Mouse (Mus musculus): ENCODE measurements at regions not wholly inside any gene's neighbourhood (a gene's known extent, or its start where the extent isn't known, plus 50 kb on each side); places are given as distances from the start of the nearest gene placed in this dataset.
"Not testable (repeated sequence)": the region's sequence is repeated elsewhere in the genome, so short reads cannot be mapped to it uniquely, and the experiment has no call there.

DNA sequence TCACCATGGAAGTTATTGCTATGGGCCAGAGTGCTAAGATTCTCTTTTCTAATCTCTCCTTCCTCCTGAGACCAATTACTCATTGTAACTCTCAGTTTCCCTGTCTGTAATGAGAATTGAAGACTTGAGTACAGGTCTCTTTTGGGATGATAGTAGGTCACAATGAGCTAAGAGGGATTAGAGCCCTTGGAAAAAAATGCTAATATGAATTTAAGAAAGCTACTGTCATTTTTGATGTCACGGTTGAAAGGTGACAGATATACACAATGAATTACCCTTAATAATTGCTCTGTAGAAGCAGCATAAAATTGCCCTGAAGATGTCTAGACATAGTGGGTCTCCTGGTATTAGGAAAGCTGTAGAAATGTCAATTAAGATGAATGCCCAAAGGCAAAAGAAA is 178.2 kb downstream of the Kcna4 start:
- ATAC-seq (ENCODE audit: low FRiP score) = peak; percentile 48; the same call in 1 of the 2 replicates
- H3K27ac ChIP-seq = no peak overlapping the region
- 47% methylated on average over 1 of the region's 1 CpGs for WGBS
- no peak overlapping the region for H3K4me3 ChIP-seq (replicated peaks; ENCODE audit: low read length)
- no peaks in the 10 kb centered on the region for H3K9me3 ChIP-seq (ENCODE audit: control insufficient read depth, low read length)
- H3K27me3 ChIP-seq (ENCODE audit: control insufficient read depth, insufficient read depth, low read length) = no peaks in the 10 kb centered on the region
- H3K36me3 ChIP-seq (replicated peaks; ENCODE audit: control insufficient read depth, insufficient read depth) = no peaks in the 10 kb centered on the region
- no peak for DNase-seq (ENCODE audit: low spot score)
- H3K4me1 ChIP-seq (replicated peaks; ENCODE audit: control insufficient read depth, insufficient read depth, low read length) = no peaks in the 10 kb centered on the region
- H3K9ac ChIP-seq = no peak overlapping the region
- H3K4me2 ChIP-seq (replicated peaks) = no peak overlapping the region

DNA sequence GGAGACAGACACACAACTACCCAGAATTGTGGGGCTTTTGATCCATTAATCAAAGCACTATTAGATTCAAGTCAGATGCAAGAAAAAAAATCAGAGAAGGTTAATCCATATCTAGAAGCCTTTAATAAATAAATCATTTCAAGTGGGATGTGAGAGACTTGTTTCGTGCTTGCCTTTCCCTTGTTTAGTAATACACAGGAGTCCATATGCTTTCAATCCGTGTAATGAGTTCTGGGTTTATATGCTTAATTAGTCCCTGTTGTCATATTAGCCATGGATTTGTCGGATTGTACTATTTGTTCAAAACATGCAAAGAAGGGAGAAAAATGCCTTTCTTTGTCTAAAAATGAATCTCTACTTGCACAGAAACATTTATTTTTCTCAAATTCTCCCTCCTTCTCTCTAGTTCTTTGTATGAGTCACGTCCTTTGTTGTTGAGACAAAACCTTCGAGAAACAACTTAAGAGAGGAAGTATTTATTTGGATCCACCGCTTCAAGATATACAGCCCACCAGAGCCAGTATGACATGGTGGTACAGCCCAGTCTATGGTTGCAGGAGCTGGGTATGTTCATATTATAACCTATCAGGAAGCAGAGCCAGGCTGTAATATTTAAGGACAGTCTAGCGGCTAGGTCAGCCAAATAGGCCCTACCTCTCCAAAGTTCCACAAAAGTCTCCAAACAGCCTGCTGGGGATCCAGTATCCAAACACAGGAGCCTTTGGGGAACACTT is 213.4 kb downstream of the Kcna4 start:
- DNase-seq (ENCODE audit: low spot score) (peak; percentile 39), ATAC-seq (ENCODE audit: low FRiP score) (0 out of 2 replicates have a peak, but pooled peaks have one; percentile 32)
- no peak overlapping the region for H3K4me2 ChIP-seq (replicated peaks)
- H3K9ac ChIP-seq = no peak overlapping the region
- no peaks in the 10 kb centered on the region for H3K36me3 ChIP-seq (replicated peaks; ENCODE audit: control insufficient read depth, insufficient read depth)
- peaks cover 9% of the 10 kb centered on the region; the same call in 1 of the 2 replicates for H3K4me1 ChIP-seq (replicated peaks; ENCODE audit: control insufficient read depth, insufficient read depth, low read length)
- 0 out of 2 replicates have a peak overlapping the region, but pooled peaks have one; percentile 4 for H3K27ac ChIP-seq
- H3K9me3 ChIP-seq (ENCODE audit: control insufficient read depth, low read length) = no peaks in the 10 kb centered on the region
- 65% methylated on average over 7 of the region's 7 CpGs for WGBS
- no peaks in the 10 kb centered on the region for H3K27me3 ChIP-seq (ENCODE audit: control insufficient read depth, insufficient read depth, low read length)
- H3K4me3 ChIP-seq (replicated peaks; ENCODE audit: low read length) = no peak overlapping the region

DNA sequence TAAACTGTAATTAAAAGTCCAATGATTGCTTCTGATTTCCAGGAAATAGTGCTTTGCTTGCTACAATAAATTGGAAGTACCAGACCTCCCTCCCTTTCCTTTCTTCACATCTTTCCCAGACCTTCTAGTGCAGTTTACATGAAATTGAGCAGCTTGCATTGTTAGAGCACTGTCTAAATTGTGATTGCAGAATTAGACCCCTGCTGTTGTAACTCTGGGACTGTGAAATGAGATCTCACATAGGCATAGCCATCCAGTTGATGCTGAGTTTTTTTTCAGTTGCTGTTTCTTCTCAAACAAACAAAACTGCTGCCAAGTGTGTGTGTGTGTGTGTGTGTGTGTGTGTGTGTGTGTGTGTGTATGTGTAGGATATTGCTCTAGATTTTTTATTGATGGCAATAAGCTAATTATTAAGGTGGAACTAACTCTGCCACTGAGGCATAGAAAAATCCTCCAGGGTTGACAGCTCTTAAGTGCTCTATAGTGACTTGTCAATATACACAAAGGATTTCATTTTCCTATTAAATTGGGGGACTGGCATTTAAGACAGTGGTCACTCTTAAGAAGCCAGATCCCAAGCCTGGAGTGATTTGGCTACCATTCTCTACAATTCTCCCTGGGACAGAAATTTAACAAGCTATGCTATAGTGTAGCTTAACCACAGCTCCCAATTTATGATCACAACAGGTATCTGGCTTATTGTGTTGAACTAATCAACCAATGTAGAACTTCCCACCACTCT is 217.2 kb downstream of the Kcna4 start:
- peaks cover 9% of the 10 kb centered on the region; the same call in 1 of the 2 replicates for H3K4me1 ChIP-seq (replicated peaks; ENCODE audit: control insufficient read depth, insufficient read depth, low read length)
- no peaks in the 10 kb centered on the region for H3K9me3 ChIP-seq (ENCODE audit: control insufficient read depth, low read length)
- H3K36me3 ChIP-seq (replicated peaks; ENCODE audit: control insufficient read depth, insufficient read depth) = no peaks in the 10 kb centered on the region
- peak; percentile 79 for ATAC-seq (ENCODE audit: low FRiP score)
- H3K27me3 ChIP-seq (ENCODE audit: control insufficient read depth, insufficient read depth, low read length) = no peaks in the 10 kb centered on the region
- H3K4me2 ChIP-seq (replicated peaks) = no peak overlapping the region
- H3K27ac ChIP-seq = no peak overlapping the region
- no peak overlapping the region for H3K9ac ChIP-seq
- peak; percentile 42 for DNase-seq (ENCODE audit: low spot score)
- H3K4me3 ChIP-seq (replicated peaks; ENCODE audit: low read length) = no peak overlapping the region

DNA sequence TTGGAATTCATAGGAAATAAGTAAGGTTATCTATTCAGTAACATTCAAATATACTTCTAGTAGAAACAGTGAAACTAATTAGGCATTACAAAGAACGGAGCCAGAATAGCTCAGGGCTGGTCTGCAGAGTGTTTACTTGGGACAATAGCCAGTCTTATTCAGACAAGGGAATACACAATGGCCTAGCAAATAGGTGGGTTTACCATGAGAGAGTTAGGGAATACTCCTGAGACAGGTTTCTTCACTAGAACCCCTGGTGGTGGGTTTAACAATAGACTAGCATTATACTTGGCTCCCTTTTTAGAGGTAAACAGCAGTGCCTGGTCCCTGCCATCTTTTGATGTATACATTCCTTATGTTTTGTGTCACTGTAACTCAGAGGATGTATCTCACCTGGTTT is 225.0 kb downstream of the Kcna4 start:
- not testable (repeated sequence) for H3K4me1 ChIP-seq (replicated peaks; ENCODE audit: control insufficient read depth, insufficient read depth, low read length); H3K9ac ChIP-seq; ATAC-seq (ENCODE audit: low FRiP score); H3K4me3 ChIP-seq (replicated peaks; ENCODE audit: low read length); H3K27me3 ChIP-seq (ENCODE audit: control insufficient read depth, insufficient read depth, low read length); H3K36me3 ChIP-seq (replicated peaks; ENCODE audit: control insufficient read depth, insufficient read depth); DNase-seq (ENCODE audit: low spot score); H3K9me3 ChIP-seq (ENCODE audit: control insufficient read depth, low read length); H3K27ac ChIP-seq; H3K4me2 ChIP-seq (replicated peaks)
- 76% methylated on average over 1 of the region's 1 CpGs for WGBS

DNA sequence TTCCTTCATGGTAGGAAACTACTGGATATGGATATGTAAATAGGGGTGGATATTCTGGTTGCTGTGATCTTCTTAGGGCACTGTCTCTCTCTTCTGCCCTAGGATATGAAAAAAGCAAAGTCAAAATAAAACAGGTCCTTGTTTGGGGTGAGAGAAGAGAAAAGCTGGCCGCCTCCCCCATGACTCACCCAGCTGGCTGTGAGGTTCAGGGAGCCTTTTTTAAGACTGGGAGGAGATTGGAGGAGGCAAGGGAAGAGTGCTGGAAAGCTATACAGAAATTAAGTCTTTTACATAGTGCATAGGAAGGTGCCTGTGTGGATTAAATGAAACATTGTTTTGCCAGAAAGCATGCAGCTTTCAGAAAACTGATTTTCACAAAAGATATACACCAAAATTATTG is 227.7 kb downstream of the Kcna4 start:
- WGBS = 73% methylated on average over 1 of the region's 1 CpGs
- Histone ChIP-seq H3K27me3 (ENCODE audit: control insufficient read depth, insufficient read depth, low read length) (no peaks in the 10 kb centered on the region), H3K4me2 (replicated peaks) (no peak overlapping the region), H3K9ac (no peak overlapping the region), H3K4me1 (replicated peaks; ENCODE audit: control insufficient read depth, insufficient read depth, low read length) (no peaks in the 10 kb centered on the region), H3K9me3 (ENCODE audit: control insufficient read depth, low read length) (peaks cover 6% of the 10 kb centered on the region; the same call in 1 of the 2 replicates), H3K36me3 (replicated peaks; ENCODE audit: control insufficient read depth, insufficient read depth) (no peaks in the 10 kb centered on the region), H3K27ac (no peak overlapping the region), H3K4me3 (replicated peaks; ENCODE audit: low read length) (no peak overlapping the region)
- ATAC-seq (ENCODE audit: low FRiP score) (no peak), DNase-seq (ENCODE audit: low spot score) (no peak)

DNA sequence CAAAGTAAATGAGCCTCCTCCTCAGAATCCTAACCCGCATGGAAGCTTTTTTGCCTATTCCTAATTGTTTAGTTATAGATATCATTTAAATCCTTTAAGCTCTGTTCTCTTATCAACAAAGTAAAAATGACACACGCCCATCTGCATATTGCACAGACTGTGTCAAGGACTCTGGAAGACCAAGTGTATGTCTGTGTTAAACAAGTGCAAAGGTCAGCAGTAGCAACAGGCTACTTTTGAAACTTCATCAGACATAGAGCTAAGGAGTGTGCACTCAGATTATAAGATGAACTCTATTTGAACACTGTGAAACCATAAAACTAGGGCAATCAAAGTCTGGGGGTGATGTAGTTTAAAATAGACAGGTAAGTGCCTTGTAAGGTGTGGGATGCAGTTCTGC is 228.3 kb downstream of the Kcna4 start:
- 94% methylated on average over 2 of the region's 2 CpGs for WGBS
- DNase-seq (ENCODE audit: low spot score) = no peak
- Histone ChIP-seq H3K36me3 (replicated peaks; ENCODE audit: control insufficient read depth, insufficient read depth) (no peaks in the 10 kb centered on the region), H3K4me1 (replicated peaks; ENCODE audit: control insufficient read depth, insufficient read depth, low read length) (no peaks in the 10 kb centered on the region), H3K9ac (no peak overlapping the region), H3K9me3 (ENCODE audit: control insufficient read depth, low read length) (peaks cover 7% of the 10 kb centered on the region; the same call in 1 of the 2 replicates), H3K27ac (no peak overlapping the region), H3K27me3 (ENCODE audit: control insufficient read depth, insufficient read depth, low read length) (no peaks in the 10 kb centered on the region), H3K4me2 (replicated peaks) (no peak overlapping the region), H3K4me3 (replicated peaks; ENCODE audit: low read length) (no peak overlapping the region)
- ATAC-seq (ENCODE audit: low FRiP score) = no peak

DNA sequence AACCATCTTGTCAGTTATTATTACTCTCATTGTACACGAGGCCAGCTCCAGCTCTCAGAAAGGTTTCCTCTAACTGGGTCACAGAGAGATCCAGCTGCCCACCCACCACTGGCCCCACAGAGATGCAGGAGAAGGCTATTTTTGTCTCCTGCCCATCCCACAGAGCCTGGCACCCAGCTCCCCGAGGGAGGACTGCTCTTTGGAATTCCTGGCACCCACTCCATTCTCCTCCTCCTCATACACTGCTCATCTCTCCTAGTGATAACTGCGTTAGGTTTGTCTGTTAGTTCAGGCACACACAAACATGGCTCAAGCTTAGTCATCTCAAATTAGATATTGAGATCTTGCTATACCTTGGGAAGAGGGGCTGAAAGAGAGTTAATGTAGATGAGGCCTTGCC is 228.9 kb downstream of the Kcna4 start:
- Histone ChIP-seq H3K36me3 (replicated peaks; ENCODE audit: control insufficient read depth, insufficient read depth) (no peaks in the 10 kb centered on the region), H3K9me3 (ENCODE audit: control insufficient read depth, low read length) (peaks cover 12% of the 10 kb centered on the region; the same call in 1 of the 2 replicates), H3K4me1 (replicated peaks; ENCODE audit: control insufficient read depth, insufficient read depth, low read length) (no peaks in the 10 kb centered on the region), H3K4me3 (replicated peaks; ENCODE audit: low read length) (no peak overlapping the region), H3K9ac (no peak overlapping the region), H3K27me3 (ENCODE audit: control insufficient read depth, insufficient read depth, low read length) (no peaks in the 10 kb centered on the region), H3K27ac (no peak overlapping the region), H3K4me2 (replicated peaks) (no peak overlapping the region)
- ATAC-seq (ENCODE audit: low FRiP score) (no peak), DNase-seq (ENCODE audit: low spot score) (no peak)
- WGBS = 72% methylated on average over 3 of the region's 3 CpGs

DNA sequence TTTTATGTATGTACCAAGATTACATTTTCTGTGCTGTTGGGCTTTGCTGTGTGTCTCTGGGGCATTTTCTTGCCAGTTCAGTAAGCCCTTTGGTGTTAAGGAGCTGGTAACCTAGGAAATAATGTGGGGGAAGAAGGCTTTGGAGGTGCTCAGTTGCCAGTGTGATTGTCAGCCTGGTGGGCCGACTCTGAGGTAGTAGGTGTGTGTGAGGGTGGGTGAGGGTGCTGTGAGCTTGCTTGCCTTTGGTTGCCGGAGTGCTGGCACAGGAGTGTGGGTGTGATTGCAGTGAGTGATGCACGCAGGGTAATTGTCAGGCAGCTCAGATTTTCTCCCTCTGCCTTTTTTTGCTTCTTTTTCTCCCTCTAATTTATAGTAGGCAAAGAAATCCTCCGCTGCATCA is 229.3 kb downstream of the Kcna4 start:
- H3K4me2 ChIP-seq (replicated peaks) = no peak overlapping the region
- H3K27me3 ChIP-seq (ENCODE audit: control insufficient read depth, insufficient read depth, low read length) = no peaks in the 10 kb centered on the region
- H3K27ac ChIP-seq = no peak overlapping the region
- no peak for DNase-seq (ENCODE audit: low spot score)
- H3K9ac ChIP-seq = no peak overlapping the region
- peaks cover 17% of the 10 kb centered on the region; the same call in 1 of the 2 replicates for H3K9me3 ChIP-seq (ENCODE audit: control insufficient read depth, low read length)
- H3K4me1 ChIP-seq (replicated peaks; ENCODE audit: control insufficient read depth, insufficient read depth, low read length) = no peaks in the 10 kb centered on the region
- no peaks in the 10 kb centered on the region for H3K36me3 ChIP-seq (replicated peaks; ENCODE audit: control insufficient read depth, insufficient read depth)
- WGBS = 70% methylated on average over 4 of the region's 4 CpGs
- no peak overlapping the region for H3K4me3 ChIP-seq (replicated peaks; ENCODE audit: low read length)
- ATAC-seq (ENCODE audit: low FRiP score) = no peak

DNA sequence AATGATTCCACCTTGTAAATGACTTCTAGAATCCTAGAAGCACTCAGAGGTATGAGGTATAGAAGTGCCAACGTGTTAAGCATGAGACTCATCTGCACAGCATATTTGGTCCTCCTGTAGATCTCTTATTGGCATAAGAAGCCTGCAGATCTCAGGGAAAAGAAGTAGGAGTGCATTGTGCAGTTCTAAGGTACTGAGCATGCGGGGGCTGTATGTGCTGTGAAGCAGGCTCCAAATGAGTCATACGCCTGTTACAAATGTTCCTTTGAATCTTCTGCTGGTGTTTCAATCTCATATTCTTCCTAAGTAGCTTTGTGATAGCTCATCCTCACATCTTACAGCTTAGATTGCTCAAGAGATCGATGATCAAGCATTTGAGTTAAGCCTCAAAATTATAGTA is 252.7 kb downstream of the Kcna4 start:
- 91% methylated on average over 4 of the region's 4 CpGs for WGBS

More for the DNA sequence above, 252.7 kb downstream of the Kcna4 start:
- ATAC-seq (ENCODE audit: low FRiP score) = no peak
- no peaks in the 10 kb centered on the region for H3K27me3 ChIP-seq (ENCODE audit: control insufficient read depth, insufficient read depth, low read length)
- no peak for DNase-seq (ENCODE audit: low spot score)
- H3K9ac ChIP-seq = no peak overlapping the region
- H3K36me3 ChIP-seq (replicated peaks; ENCODE audit: control insufficient read depth, insufficient read depth) = no peaks in the 10 kb centered on the region
- no peak overlapping the region for H3K4me2 ChIP-seq (replicated peaks)
- H3K4me1 ChIP-seq (replicated peaks; ENCODE audit: control insufficient read depth, insufficient read depth, low read length) = no peaks in the 10 kb centered on the region
- no peak overlapping the region for H3K27ac ChIP-seq
- H3K4me3 ChIP-seq (replicated peaks; ENCODE audit: low read length) = no peak overlapping the region
- no peaks in the 10 kb centered on the region for H3K9me3 ChIP-seq (ENCODE audit: control insufficient read depth, low read length)
